Mouse (Mus musculus) megakaryocyte, embryonic 14.5 days (primary cell): ENCODE measurements at regions not wholly inside any gene's neighbourhood (a gene's known extent, or its start where the extent isn't known, plus 50 kb on each side); places are given as distances from the start of the nearest gene placed in this dataset.

Experiments
- FLI1 ChIP-seq: IDR thresholded peaks from 2 replicates; pipeline ENCODE4 v1.6.1; 2012; ENCODE audit warnings: low read length, inconsistent platforms, mixed read lengths
- GATA1 ChIP-seq: IDR thresholded peaks from 3 replicates; pipeline ENCODE4 v1.6.1; 2012; ENCODE audit warnings: mixed read lengths, low read length, inconsistent platforms, borderline replicate concordance

GRCm38 (mm10) chr15:96832389-96832788 is 132.9 kb upstream of the Slc38a2 start:
- TF ChIP-seq GATA1: no peak
- no peak for TF ChIP-seq FLI1
